Comparison of ENCODE assay signal across 6 mouse cellular contexts in the genomic region with DNA sequence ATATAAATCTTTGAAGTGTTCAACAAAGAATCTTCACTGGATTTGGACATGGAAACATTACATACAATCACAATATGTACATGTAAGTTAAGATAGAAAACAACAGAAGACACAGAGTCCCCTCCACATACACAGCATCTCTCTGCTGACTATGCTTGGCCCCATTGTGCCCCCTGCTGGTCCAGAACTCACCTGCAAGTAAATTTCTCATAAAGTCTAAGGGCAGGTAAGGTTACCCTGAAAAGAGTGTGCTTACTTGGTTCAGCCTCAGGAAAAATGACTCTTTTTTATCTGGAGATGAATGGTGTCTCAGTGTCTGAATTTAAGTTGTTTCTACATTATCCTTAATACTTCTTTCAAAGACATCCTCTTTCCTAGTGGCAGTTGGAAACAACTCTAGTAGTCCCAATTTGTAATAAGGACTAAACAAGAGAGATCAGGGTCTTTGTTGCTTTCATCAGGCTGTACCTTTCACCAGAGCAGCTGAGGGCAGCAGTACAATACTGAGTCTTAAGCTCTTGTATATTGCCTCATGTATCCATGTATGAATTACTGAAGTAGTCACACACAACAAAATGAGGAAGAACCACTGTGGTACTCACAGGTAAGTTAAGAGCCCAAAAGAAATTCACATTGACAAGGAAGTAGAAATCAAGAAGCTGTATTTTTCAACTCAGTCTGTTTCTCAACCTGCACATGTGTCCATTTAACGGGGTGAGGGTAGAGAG.
DNase-seq lines count a peak whose midpoint lies in the region; ATAC-seq lines count a peak whose summit lies in the region.

No protein-coding gene starts in this region.

- peak; percentile 27 to 53; a peak in 1 of 4 replicates for ATAC-seq in hematopoietic stem cell, adult 5-6 weeks (replicated peaks in 1 of 2; ENCODE audit: insufficient read depth in 1 of 2, low FRiP score in 2 of 2, low TSS enrichment in 1 of 2, low read depth in 1 of 2, poor library complexity in 2 of 2, severe bottlenecking in 2 of 2)
- peak; percentile 81 for ATAC-seq in megakaryocyte, adult 5-6 weeks (ENCODE audit: poor library complexity, severe bottlenecking)
- ATAC-seq in neutrophil, adult 5-6 weeks (ENCODE audit: extremely low read depth, insufficient number of reproducible peaks, low FRiP score, poor library complexity, severe bottlenecking) = peak; percentile 44; the same call in 1 of the 2 replicates

- DNase-seq in CD4-positive, CD25-positive, alpha-beta regulatory T cell, adult 2 months (ENCODE audit: low read depth, low spot score) = peak; percentile 24
- DNase-seq in thymus, postnatal 14 days = peak; percentile 48
- DNase-seq in thymus, postnatal 4 days = peak; percentile 59

Comparison
In these comparisons a context has a peak if more than half of its experiments do, and no peak if none do; other contexts are left out.
1. Peak in every context shown above with its lines: DNase-seq and ATAC-seq.